Mouse (Mus musculus): ENCODE measurements around the gene Hist1h1t.
"Not testable (repeated sequence)": the region's sequence is repeated elsewhere in the genome, so short reads cannot be mapped to it uniquely, and the experiment has no call there.

The Hist1h1t gene

GRCm38 (mm10) chr13:23700786-23701520 lies 5.3 kb downstream of the Hist1h1t start:
- DNase-seq = peak; percentile 79 to 84

- no peak for DNase-seq
Measured at GRCm38 (mm10) chr13:23702220-23702619, 6.6 kb downstream of the Hist1h1t start.

GRCm38 (mm10) chr13:23702801-23703200 lies 7.2 kb downstream of the Hist1h1t start:
- DNase-seq = not testable (repeated sequence)

GRCm38 (mm10) chr13:23705751-23706356 lies 10.2 kb downstream of the Hist1h1t start:
- DNase-seq = no peak

GRCm38 (mm10) chr13:23706771-23707170 lies 11.2 kb downstream of the Hist1h1t start:
- no peak for DNase-seq

DNA sequence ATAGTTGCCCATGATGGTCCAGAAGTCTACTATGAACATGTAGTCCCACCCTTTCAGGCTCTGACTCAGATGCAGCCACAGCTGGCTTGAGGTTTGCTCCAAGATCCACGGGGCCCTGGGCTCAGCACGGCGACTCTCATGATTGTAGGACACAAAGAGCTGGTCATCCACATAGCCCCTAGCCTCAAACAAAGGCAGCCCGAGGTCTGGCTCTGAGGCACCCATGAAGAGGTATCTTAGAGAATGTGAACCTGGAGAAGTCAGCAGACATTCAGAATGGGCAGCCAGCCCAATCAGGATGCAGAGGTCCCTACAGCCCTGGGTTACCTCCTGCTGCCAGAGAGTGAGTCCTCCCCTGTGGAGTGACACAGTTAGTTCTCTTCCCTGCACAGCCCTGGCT lies 12.4 kb downstream of the Hist1h1t start:
- DNase-seq = no peak

GRCm38 (mm10) chr13:23708654-23709053 lies 13.0 kb downstream of the Hist1h1t start:
- DNase-seq = peak in 1 of 2 experiments; percentile 37

- DNase-seq = no peak
Measured at GRCm38 (mm10) chr13:23709714-23710373, 14.2 kb downstream of the Hist1h1t start.

DNA sequence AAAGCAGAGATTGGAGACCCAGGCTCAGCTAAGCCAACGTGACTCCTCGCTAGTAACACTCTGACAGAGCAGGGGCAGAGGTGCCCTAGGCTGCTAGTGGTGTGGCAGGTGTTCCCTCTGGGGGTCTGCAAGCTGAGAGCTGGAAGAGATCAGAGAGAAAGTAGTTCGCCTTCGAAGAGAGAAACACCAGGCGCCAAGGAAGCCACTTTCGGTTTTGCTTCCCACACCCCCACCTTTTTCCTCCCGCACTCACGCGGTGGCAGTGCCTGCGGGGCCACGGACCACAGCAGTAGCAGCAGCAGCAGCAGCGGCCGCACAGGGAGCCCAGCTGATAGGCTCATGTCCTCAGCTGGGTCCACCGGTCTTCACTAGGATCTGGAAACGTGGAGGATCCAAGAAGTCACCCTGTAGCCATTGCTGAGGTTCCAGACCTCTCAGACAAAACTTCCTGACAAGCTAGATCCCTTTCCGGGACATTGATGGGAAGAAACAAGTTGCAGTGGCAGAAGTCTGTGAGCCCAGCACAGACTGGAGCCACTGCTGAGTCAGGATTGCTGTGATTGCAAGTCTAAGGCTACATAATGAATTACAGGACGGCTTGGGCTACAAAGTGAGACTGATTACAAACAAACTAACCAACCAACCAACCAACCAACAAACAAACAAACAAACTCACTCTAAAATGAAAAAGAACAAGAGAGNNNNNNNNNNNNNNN lies 14.9 kb downstream of the Hist1h1t start, which contains the start of gene Hfe:
Gene Hfe (minus strand): TSS at position 481 of the 716 bp plus-strand sequence.
- peak; percentile 53 to 76 for DNase-seq

- no peak for DNase-seq
Measured at GRCm38 (mm10) chr13:23716261-23717042, 20.8 kb downstream of the Hist1h1t start.

DNA sequence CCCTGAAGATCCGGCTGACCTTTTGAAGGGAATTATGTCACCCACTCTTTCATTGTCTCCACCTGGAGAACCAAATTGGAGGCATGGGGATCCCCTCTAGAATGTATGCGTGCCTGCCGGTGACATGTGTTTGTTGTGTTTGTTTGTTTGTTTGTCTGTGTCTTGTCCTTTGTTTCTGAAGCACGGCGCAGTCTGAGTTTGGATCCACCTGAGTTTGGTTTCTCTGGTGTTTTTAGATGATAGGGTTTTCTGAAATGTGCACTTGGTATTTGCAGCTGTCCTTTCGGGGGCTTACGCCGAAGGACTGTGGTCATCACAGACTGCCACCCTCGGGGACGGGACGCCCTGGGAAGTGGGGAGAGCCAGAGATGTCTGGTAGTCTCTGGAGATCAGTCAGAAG lies 21.6 kb downstream of the Hist1h1t start:
- no peak for DNase-seq

GRCm38 (mm10) chr13:23717593-23718245 lies 22.1 kb downstream of the Hist1h1t start:
- not testable (repeated sequence) for DNase-seq

- DNase-seq = no peak
Measured at GRCm38 (mm10) chr13:23724239-23724638, 28.6 kb downstream of the Hist1h1t start.

DNA sequence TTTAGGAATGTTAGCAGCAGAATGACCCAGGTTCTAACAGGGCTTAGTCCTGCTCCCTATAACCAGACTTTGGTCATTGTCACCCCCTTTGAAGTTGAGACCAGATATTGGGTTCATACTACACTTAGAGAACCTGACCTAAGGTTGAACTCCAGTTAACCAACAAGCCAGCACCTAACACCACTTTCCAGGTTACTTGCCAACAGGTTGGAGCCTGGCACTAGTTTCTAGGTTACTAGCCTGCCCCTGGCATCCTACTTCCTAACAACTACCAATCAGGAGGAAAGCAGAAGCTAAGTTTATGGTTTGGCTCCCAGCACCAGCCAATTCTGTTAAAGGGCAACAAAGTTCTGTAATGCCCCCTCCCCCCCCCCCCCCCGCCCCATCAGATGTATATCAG lies 29.6 kb downstream of the Hist1h1t start:
- no peak for DNase-seq

GRCm38 (mm10) chr13:23728472-23729191 lies 33.0 kb downstream of the Hist1h1t start:
- DNase-seq = no peak

DNA sequence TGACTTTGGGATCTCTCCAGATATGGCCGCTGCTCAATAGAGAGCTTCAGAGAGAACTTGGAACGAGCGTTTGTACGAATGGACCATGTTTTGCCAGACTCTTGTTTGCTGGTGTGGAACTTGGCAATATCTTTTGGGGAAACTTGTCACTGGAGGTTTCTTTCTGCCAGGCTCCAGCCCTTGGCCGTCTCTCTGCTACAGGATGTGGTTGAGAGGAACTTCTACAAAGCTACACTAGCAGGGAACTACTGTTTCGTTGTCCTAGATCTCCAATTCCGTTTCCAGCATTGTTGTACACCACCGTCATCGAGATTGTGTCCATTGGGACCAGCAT lies 33.5 kb downstream of the Hist1h1t start:
- no peak for DNase-seq

DNA sequence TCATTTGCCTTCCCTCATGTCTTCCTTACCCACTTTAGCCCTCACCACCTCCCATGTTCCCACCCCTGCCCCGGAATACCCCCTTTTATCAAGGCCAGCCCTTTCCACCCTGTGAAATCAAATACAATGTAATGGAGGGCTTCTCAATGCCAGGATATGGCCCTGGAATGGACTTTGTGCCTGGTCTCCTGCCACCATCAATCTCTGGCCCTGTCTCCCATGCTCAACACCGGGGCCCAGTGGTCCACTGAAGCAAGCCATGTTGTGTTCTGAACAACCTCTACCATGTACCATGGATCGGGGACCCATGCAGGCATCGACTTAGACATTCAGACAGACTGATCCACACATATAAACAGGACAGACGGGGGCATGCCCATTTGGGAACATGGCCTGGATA lies 34.1 kb downstream of the Hist1h1t start:
- no peak for DNase-seq

DNA sequence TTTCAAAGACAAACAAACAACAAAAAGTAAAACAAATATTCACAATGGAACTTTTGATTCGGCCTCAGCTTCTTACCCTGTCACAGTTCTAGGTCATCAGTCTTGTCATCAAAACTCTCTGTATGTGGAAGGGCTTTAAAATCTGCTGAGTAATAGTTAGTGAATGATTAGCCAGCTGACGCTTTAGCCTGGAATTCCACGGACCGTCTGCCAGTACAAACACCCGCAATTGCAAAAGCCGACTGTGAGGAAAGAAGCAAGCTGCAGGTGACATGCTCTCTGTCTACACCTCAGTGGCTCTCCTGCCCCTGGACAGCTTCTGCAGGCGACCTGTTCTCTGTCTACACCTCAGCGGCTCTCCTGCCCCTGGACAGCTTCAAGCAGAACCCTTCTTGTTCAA lies 34.9 kb downstream of the Hist1h1t start:
- DNase-seq = peak; percentile 70 to 89

GRCm38 (mm10) chr13:23732156-23732804 lies 36.7 kb downstream of the Hist1h1t start:
- peak; percentile 46 to 48 for DNase-seq

GRCm38 (mm10) chr13:23737091-23737490 lies 41.5 kb downstream of the Hist1h1t start:
- DNase-seq = no peak

GRCm38 (mm10) chr13:23738041-23738440 lies 42.4 kb downstream of the Hist1h1t start:
- peak in 1 of 2 experiments; percentile 49 for DNase-seq
